Mouse (Mus musculus) right cerebral cortex, postnatal 14 days (tissue): Measurements from ENCODE around the gene Smarcd1.
"Not testable (repeated sequence)": the region's sequence is repeated elsewhere in the genome, so short reads cannot be mapped to it uniquely, and the experiment has no call there.

Experiments used
- DNase-seq: peaks from one replicate; pipeline ENCODE4 v3.0.0; 2022

Gene Smarcd1

GRCm38 (mm10) chr15:99715982-99716746 lies 14.2 kb downstream of the Smarcd1 start:
- DNase-seq = no peak

- peak; percentile 26 for DNase-seq
Measured at GRCm38 (mm10) chr15:99716814-99717213, 14.9 kb downstream of the Smarcd1 start.

GRCm38 (mm10) chr15:99717386-99718334 lies 15.7 kb downstream of the Smarcd1 start, which contains the start of gene Gpd1:
Gpd1 (plus strand) TSS chr15:99717515.
- DNase-seq = peak; percentile 61

GRCm38 (mm10) chr15:99718461-99719021 lies 16.6 kb downstream of the Smarcd1 start:
- DNase-seq = no peak

DNA sequence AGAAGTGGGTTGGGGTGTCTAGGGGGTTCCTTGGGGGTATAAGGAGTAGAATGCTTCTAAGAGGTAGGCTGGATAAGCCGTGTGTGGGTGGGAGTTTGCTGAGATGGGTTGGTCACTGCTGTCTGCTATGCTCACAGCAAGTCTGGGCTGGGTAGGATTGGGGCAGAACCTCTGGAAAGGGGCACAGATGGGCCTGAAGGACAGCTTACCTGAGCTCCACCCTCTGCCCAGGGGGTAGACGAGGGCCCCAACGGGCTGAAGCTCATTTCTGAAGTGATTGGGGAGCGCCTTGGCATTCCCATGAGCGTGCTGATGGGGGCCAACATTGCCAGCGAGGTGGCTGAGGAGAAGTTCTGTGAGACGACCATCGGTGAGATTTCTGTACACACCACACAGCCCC lies 17.9 kb downstream of the Smarcd1 start:
- DNase-seq = no peak

- no peak for DNase-seq
Measured at GRCm38 (mm10) chr15:99721921-99722743, 20.2 kb downstream of the Smarcd1 start.

DNA sequence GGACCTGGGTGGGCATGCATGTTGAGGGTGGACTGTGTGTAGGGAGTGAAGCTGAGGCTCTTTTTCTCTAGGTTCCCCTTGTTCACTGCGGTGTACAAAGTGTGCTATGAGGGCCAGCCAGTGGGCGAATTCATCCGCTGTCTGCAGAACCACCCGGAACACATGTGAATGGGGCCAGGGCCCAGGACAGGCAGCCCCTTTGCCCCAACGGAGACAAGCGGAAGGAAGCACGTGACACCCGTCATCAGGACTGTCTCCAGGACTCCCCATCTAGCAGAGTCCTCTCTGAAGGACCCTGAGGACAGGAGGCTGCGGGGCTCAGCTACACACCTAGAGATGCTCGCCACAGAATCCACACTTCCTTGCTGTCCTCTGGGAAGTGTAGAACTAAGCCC lies 21.2 kb downstream of the Smarcd1 start:
- DNase-seq = peak; percentile 33

GRCm38 (mm10) chr15:99723515-99724291 lies 21.8 kb downstream of the Smarcd1 start:
- peak; percentile 58 for DNase-seq

- DNase-seq = peak; percentile 57
Measured at GRCm38 (mm10) chr15:99724292-99725021, 22.5 kb downstream of the Smarcd1 start.

DNA sequence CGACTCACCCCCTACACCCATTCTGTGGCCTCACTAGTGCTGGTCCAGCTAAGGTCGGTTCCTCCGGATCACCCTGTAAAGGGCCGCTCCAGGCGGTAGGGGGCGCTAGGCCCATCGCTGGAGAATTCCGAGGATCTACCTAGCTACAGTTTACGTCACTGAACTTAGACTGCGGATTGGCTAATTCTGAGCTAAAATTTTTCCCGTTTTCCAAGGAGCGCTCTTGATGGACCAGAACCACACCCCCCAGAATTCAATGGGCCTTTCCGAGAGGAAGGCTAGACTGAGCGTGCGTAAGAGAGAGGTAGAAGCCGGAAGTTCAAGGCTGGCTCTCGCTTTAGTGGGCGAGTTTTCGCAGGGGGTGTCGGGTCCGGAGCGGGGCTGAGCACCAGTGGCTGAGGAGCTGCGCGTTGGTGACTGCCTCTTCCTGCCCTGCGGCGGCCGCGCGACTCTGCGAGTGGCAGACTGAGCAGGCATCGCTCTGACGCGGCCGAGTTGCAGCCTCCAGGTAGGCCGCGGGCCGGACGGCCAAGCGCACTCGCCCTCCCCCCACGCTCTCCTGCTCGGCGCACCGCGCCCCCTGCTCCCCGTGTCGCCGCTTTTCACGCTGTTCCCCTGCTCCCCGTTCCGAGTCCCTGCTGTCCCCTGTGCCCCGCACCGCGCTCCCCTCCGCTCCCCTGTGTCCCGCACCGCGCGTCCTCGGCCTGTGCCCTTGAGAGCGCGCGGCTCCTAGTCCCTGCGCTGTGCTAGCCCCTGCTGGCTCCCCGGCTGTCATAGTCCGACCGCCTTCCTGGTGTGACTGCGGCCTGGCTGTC lies 23.6 kb downstream of the Smarcd1 start, which contains the start of gene Cox14:
Gene Cox14, plus strand, starts transcription at position 278 of the 815 bp plus-strand sequence.
- DNase-seq = peak; percentile 88

DNA sequence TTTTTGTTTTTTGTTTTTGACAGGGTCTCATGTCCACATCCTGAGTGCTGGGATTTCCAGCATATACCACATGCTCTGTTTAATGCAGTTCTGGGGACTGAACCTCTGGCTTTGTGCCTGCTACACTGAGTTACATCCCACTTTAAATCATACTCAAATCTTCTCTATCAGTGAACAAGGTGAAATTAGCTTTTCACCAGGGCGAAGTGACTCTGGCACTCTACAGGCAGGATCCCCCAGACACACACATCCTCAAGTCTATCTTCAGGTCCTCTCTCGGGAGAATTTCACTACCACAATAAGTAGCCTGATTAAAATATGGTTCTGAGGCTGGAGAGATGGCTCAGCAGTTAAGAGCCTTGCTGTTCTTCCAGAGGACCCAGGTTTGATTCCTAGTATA lies 24.6 kb downstream of the Smarcd1 start:
- DNase-seq = no peak

- not testable (repeated sequence) for DNase-seq
Measured at GRCm38 (mm10) chr15:99727039-99727438, 25.1 kb downstream of the Smarcd1 start.

DNA sequence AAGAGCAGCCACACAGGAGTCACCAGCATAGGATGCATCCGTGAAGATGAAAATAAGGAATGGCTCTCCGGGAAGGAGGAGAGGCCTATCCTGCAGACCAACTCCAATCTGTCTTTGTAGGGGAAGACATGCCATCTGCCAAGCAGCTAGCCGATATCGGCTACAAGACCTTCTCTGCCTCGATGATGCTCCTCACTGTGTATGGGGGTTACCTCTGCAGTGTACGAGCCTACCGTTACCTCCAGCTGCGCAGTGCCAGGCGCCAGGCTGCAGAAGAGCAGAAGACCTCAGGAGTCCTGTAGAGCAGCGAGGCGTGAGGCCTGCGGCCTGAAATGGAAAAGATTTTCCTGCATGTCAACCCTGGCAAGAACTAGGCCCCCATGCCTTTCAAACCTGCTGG lies 25.6 kb downstream of the Smarcd1 start:
- DNase-seq = no peak

DNA sequence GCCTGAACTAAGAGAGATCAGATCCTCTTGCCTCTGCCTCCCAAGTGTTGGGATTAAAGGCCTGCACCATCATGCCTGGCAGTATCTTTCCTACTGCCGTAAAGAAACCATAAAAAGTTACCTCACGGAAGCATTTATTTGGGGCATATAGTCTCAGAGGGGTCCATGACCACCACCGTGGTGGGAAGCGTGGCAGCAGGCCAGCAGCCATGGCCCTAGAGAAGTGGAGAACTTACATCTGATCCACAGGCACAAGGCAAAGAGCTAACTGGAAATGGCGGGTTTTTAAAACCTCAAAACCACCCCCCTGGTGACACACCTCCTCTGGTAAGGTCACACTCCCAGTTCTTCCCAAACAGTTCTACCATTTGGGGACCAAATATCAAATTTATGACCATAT lies 26.3 kb downstream of the Smarcd1 start:
- DNase-seq = no peak

DNA sequence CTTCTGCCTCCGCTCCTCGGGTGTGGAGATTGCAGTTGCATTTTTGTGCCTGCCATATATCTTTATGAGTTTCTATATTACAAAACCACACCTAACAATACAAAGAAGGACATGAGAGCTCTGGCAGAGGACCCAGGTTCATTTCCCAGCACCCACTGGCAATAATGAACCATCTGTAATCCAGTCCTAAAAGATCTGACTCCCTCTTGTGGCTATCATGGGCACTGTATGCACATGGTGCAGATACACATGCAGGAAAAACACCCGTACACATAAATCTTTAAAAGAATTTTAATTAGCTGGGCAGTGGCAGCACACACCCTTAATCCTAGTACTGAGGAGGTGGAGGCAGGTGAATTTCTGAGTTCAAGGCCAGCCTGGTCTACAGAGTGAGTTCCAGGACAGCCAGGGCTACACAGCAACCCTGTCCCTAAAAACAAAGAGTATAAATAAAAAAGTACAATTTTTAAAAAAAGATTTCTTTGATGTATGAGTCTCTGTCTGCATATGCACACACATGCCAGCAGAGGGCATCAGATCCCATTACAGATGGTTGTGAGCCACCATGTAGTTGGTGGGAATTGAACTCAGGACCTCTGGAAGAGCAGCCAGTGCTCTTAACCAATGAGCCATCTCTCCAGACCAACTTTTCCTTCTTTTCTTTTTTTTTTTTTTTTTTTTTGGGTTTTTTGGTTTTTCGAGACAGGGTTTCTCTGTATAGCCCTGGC lies 27.3 kb downstream of the Smarcd1 start:
- no peak for DNase-seq

DNA sequence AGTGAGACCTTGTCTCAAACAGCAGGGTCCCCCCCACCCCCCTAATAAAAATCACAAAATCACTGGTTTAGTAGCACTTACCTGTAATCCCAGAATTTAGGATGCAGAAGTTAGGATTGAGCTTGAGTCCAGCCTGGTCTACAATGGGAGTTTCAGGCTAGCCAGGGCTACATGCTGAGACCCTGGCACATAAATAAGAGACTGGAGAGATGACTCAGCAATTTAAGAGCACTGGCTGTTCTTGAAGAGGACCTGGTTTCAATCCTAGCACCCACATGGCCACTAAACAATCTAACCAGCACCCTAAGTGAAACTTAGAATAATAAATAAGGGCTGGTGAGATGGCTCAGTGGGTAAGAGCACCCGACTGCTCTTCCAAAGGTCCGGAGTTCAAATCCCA lies 29.2 kb downstream of the Smarcd1 start:
- DNase-seq = no peak

- no peak for DNase-seq
Measured at GRCm38 (mm10) chr15:99731678-99732077, 29.7 kb downstream of the Smarcd1 start.

DNA sequence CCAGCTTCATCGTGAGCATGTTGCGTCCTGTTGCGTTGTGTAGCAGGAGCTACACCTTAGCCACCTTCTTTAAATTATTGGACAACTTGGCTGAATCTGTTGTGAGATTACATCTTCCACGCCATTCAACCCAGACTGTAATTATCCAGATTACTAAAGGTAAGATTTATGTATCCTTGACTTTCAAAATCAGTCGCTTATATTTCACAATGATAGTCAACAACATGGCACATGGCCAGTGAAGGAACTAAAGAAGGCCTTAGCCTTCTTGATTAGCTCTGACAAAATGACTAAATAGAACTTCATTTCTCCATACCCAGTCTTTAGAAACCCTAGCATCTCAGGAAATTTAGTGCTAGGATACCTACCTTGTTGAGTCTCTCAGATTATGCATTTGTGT lies 31.3 kb downstream of the Smarcd1 start:
- DNase-seq = no peak

GRCm38 (mm10) chr15:99735631-99736030 lies 33.7 kb downstream of the Smarcd1 start:
- peak; percentile 100 for DNase-seq
